Mouse (Mus musculus): ENCODE measurements at regions not wholly inside any gene's neighbourhood (a gene's known extent, or its start where the extent isn't known, plus 50 kb on each side); places are given as distances from the start of the nearest gene placed in this dataset.

- DNase-seq = no peak
These were observed 99.3 kb upstream of the Col1a2 start for GRCm38 (mm10) chr6:4405301-4405700.

- DNase-seq = peak; percentile 43
These were observed 96.9 kb upstream of the Col1a2 start for GRCm38 (mm10) chr6:4407748-4408147.

GRCm38 (mm10) chr6:4413201-4413600 lies 91.4 kb upstream of the Col1a2 start:
- no peak for DNase-seq

- DNase-seq = peak; percentile 77
These were observed 90.4 kb upstream of the Col1a2 start for GRCm38 (mm10) chr6:4414166-4414565.

GRCm38 (mm10) chr6:4415206-4415605 lies 89.4 kb upstream of the Col1a2 start:
- DNase-seq = no peak

GRCm38 (mm10) chr6:4417247-4417709 lies 87.3 kb upstream of the Col1a2 start:
- DNase-seq = peak; percentile 4

- DNase-seq = no peak
These were observed 86.2 kb upstream of the Col1a2 start for GRCm38 (mm10) chr6:4418376-4418775.

- DNase-seq = peak; percentile 68
These were observed 85.7 kb upstream of the Col1a2 start for GRCm38 (mm10) chr6:4418941-4419351.

GRCm38 (mm10) chr6:4421466-4421865 lies 83.1 kb upstream of the Col1a2 start:
- DNase-seq = peak; percentile 7

- no peak for DNase-seq
These were observed 77.5 kb upstream of the Col1a2 start for GRCm38 (mm10) chr6:4427122-4427521.

GRCm38 (mm10) chr6:4430704-4431310 lies 73.8 kb upstream of the Col1a2 start:
- no peak for DNase-seq

GRCm38 (mm10) chr6:4432192-4432591 lies 72.4 kb upstream of the Col1a2 start:
- DNase-seq = no peak

- no peak for DNase-seq
These were observed 68.2 kb upstream of the Col1a2 start for GRCm38 (mm10) chr6:4436439-4436838.

GRCm38 (mm10) chr6:4436874-4437273 lies 67.7 kb upstream of the Col1a2 start:
- DNase-seq = no peak

- DNase-seq = no peak
These were observed 62.9 kb upstream of the Col1a2 start for GRCm38 (mm10) chr6:4441618-4442167.

GRCm38 (mm10) chr6:4445906-4446305 lies 58.7 kb upstream of the Col1a2 start:
- DNase-seq = no peak

- DNase-seq = no peak
These were observed 53.4 kb upstream of the Col1a2 start for GRCm38 (mm10) chr6:4451227-4451626.
